Mouse (Mus musculus) cerebellum, adult 2 months (tissue): ENCODE data around the gene Ercc4.

Experiments used
- CTCF ChIP-seq: fragments of 200-500 bp; IDR thresholded peaks from 2 replicates; pipeline ENCODE4 v1.5.1; 2011; ENCODE audit warnings: low read depth, mild to moderate bottlenecking, control low read depth, low read length, moderate library complexity, borderline replicate concordance; ENCODE audit not compliant: insufficient read depth
- POLR2A ChIP-seq: fragments of 200-500 bp; IDR thresholded peaks from 2 replicates; pipeline ENCODE4 v1.6.1; 2011; ENCODE audit warnings: low read length, control low read depth, borderline replicate concordance; ENCODE audit not compliant: insufficient read depth

DNA sequence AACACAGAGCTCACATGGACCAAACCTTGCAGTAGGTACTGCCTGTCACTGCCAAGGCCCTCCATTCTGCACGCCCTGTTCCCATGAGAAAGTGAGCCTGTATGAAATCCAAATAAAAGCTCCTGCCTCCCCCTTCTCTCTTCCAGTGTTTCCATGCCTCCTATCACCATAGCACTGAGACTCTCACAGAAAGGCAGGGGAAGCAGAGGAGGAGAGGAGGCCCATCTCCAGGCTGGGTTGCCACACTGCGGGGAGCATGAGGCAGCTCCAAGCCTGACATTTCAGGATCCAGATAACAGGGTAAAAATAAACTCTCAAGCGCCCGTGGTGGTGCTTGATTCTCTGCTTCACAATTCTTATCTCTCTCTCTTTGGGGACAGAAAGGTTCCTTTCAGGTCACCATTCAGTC lies 84.2 kb downstream of the Ercc4 start:
- TF ChIP-seq CTCF (no peak), POLR2A (no peak)
